Mouse (Mus musculus): ENCODE data around the gene Eml5. TPM values are rescaled to one million over a fixed set of nuclear protein-coding genes. Genes with fewer than 3 reads are reported as not detected.

Gene Eml5
- total RNA-seq, 1 experiment = 20.5 TPM

DNA sequence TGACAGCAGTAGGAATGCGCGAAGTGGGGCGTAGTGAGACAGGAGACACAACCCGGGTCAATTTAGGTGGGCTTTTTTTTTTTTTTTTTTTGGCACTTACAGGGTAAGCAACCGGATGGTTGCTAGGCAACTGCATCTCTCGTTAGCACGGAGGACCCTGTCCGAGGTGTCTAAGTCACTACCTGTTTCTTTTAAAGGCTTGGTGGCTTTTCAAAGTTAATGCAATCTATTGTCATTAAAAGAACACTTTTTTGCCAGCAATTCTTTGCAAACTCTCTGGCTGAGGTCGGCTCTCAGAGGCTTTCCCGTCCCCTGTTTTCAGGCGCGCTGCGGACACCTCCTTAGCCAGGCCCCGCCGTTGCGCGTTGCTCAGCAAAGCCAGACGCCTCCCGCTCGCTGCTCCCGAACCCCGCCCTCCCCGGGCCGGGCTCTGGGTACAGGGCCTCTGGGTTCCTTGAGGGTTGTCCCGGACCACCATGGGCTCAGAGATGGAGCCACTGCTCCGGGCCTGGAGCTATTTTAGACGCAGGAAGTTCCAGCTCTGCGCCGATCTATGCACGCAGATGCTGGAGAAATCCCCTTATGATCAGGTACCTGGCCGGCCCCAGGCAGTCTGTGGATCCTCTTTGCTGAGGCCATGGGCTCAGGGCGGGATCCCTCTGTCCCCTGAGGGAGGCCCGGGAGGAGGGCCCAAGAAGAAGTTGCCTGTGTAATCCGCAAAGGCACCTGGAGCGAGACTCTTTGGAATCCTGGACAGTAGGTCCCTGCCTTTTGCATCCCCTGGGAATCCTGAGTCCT is 19.1 kb upstream of the Eml5 start, which contains the start of gene Ttc8:
Gene Ttc8 (plus strand): TSS at position 381 of the 798 bp plus-strand sequence.
- Histone ChIP-seq H3K9me3 (ENCODE audit: control insufficient read depth, insufficient read depth, low read depth, low read length) (no peaks in the 10 kb centered on the region), H3K4me1 (ENCODE audit: control insufficient read depth in 2 of 2, insufficient read depth in 2 of 2, low read length in 2 of 2, poor library complexity in 1 of 2) (no peaks in the 10 kb centered on the region), H3K9ac (ENCODE audit: insufficient read depth, low read depth, low read length, poor library complexity, severe bottlenecking) (peak within 1 kb of the TSS; percentile 84), H3K27ac (ENCODE audit: insufficient read depth, low read depth, low read length, poor library complexity, severe bottlenecking) (no peak within 1 kb of the TSS), H3K4me3 (ENCODE audit: insufficient read depth in 1 of 2, low read depth in 1 of 2, low read length in 2 of 2, poor library complexity in 1 of 2, severe bottlenecking in 1 of 2) (peak within 1 kb of the TSS; percentile 38 to 81), H3K36me3 (ENCODE audit: control insufficient read depth, insufficient read depth, low read length, poor library complexity, severe bottlenecking) (no peaks in the 10 kb centered on the region)
- peak; percentile 83 for DNase-seq (ENCODE audit: low read depth, low spot score)
- TF ChIP-seq MAFK (IDR thresholded peaks at IDR 0.05; ENCODE audit: insufficient read depth, low read depth, low read length) (no peak), ZNF384 (IDR thresholded peaks at IDR 0.05; ENCODE audit: low read depth, low read length) (peak; percentile 77)
- in situ Hi-C loops (cut with MboI; ENCODE audit: low sequenced_read_pairs in 2 of 2, unreplicated experiment in 2 of 2) = no loop called here

DNA sequence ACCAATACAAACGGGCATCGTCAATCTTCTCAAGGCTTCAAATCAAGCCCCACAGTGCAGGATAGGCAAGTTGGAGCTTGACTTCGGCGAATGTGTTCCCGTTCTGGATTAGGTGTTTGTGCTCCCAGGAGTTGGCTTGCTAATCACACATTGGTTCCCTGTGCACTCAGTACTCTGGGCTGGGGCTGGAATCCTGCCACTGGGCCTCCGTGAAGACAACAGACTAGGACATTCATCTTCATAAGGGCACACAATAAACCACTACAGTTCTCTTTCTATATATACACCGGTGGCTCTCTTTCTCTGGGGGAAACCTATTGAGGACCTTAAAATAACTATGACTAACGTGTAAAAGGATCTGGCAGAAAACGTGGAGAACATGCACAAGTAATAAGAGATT is 8.8 kb upstream of the Eml5 start:
- Histone ChIP-seq H3K27ac (ENCODE audit: insufficient read depth, low read depth, low read length, poor library complexity, severe bottlenecking) (no peak overlapping the region), H3K4me1 (ENCODE audit: control insufficient read depth in 2 of 2, insufficient read depth in 2 of 2, low read length in 2 of 2, poor library complexity in 1 of 2) (no peaks in the 10 kb centered on the region), H3K9ac (ENCODE audit: insufficient read depth, low read depth, low read length, poor library complexity, severe bottlenecking) (no peak overlapping the region), H3K4me3 (ENCODE audit: insufficient read depth in 1 of 2, low read depth in 1 of 2, low read length in 2 of 2, poor library complexity in 1 of 2, severe bottlenecking in 1 of 2) (no peak overlapping the region), H3K9me3 (ENCODE audit: control insufficient read depth, insufficient read depth, low read depth, low read length) (no peaks in the 10 kb centered on the region), H3K36me3 (ENCODE audit: control insufficient read depth, insufficient read depth, low read length, poor library complexity, severe bottlenecking) (no peaks in the 10 kb centered on the region)
- DNase-seq (ENCODE audit: low read depth, low spot score) = no peak
- in situ Hi-C loops (cut with MboI; ENCODE audit: low sequenced_read_pairs in 2 of 2, unreplicated experiment in 2 of 2) = no loop called here
- TF ChIP-seq ZC3H11A (IDR thresholded peaks at IDR 0.05; ENCODE audit: borderline replicate concordance, low read depth, low read length) (no peak), CHD2 (IDR thresholded peaks at IDR 0.05; ENCODE audit: low read depth, low read length) (no peak), MAFK (IDR thresholded peaks at IDR 0.05; ENCODE audit: insufficient read depth, low read depth, low read length) (no peak), ZNF384 (IDR thresholded peaks at IDR 0.05; ENCODE audit: low read depth, low read length) (no peak), HCFC1 (IDR thresholded peaks at IDR 0.05; ENCODE audit: borderline replicate concordance, insufficient read depth, low read length) (no peak)

DNA sequence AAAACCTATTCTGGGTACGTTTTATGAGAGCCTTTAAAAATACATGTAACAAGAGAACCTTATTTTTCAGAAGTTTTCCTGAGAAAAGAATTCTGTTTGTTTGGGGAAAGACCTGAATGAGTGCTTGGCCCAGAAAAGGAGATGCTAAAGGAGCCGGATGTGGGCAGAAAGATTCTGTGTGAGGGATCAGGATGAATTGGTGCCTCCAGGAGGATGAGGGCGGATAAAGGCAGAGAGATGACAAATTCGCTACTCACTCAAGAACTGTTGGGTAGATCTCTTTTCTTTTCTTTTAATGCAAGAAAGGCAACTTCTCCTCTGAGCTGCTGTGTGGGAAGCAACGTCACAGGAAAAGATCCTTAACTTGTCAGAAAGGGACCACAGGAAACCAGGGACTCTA is 4.2 kb upstream of the Eml5 start:
- no peak overlapping the region for H3K27ac ChIP-seq (ENCODE audit: insufficient read depth, low read depth, low read length, poor library complexity, severe bottlenecking)
- H3K4me3 ChIP-seq (ENCODE audit: insufficient read depth in 1 of 2, low read depth in 1 of 2, low read length in 2 of 2, poor library complexity in 1 of 2, severe bottlenecking in 1 of 2) = no peak overlapping the region
- TF ChIP-seq CHD2 (IDR thresholded peaks at IDR 0.05; ENCODE audit: low read depth, low read length) (no peak), ZC3H11A (IDR thresholded peaks at IDR 0.05; ENCODE audit: borderline replicate concordance, low read depth, low read length) (no peak), ZNF384 (IDR thresholded peaks at IDR 0.05; ENCODE audit: low read depth, low read length) (no peak), MAFK (IDR thresholded peaks at IDR 0.05; ENCODE audit: insufficient read depth, low read depth, low read length) (no peak), HCFC1 (IDR thresholded peaks at IDR 0.05; ENCODE audit: borderline replicate concordance, insufficient read depth, low read length) (no peak)
- in situ Hi-C loops (cut with MboI; ENCODE audit: low sequenced_read_pairs in 2 of 2, unreplicated experiment in 2 of 2) = no loop called here
- H3K9ac ChIP-seq (ENCODE audit: insufficient read depth, low read depth, low read length, poor library complexity, severe bottlenecking) = no peak overlapping the region
- DNase-seq (ENCODE audit: low read depth, low spot score) = no peak
- no peaks in the 10 kb centered on the region for H3K9me3 ChIP-seq (ENCODE audit: control insufficient read depth, insufficient read depth, low read depth, low read length)
- no peaks in the 10 kb centered on the region for H3K4me1 ChIP-seq (ENCODE audit: control insufficient read depth in 2 of 2, insufficient read depth in 2 of 2, low read length in 2 of 2, poor library complexity in 1 of 2)
- H3K36me3 ChIP-seq (ENCODE audit: control insufficient read depth, insufficient read depth, low read length, poor library complexity, severe bottlenecking) = no peaks in the 10 kb centered on the region

DNA sequence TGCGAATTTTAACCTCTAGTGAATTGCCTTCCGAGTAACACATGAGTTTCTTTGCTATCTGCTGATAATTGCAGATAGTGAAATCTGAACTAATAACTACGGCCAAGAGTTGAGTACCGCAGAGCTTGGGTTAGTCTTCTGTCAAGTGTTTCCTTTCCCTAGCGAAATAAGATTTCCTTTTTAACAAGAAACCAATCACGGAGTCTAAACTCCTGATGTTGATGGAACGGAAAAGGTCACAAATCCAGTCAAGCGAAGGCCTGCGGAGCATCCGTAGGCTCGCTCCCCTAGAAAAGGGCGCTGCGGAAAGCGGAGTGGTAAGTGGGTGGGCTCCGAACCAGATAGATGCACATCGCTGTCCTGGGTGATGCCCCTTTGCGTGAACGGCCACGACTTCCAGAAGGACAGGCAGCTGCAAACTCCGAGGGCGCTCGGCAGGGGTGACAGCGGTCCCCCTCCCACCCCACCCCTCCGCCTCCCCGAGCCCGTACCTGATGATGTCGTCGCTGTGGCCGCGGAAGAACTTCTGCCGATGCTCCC is 873 bp downstream of the Eml5 start:
- TF ChIP-seq HCFC1 (IDR thresholded peaks at IDR 0.05; ENCODE audit: borderline replicate concordance, insufficient read depth, low read length) = no peak
- no peak for TF ChIP-seq MAFK (IDR thresholded peaks at IDR 0.05; ENCODE audit: insufficient read depth, low read depth, low read length)
- TF ChIP-seq ZNF384 (IDR thresholded peaks at IDR 0.05; ENCODE audit: low read depth, low read length) = no peak
- TF ChIP-seq CHD2 (IDR thresholded peaks at IDR 0.05; ENCODE audit: low read depth, low read length) = no peak
- peak; percentile 19 for DNase-seq (ENCODE audit: low read depth, low spot score)

More for the DNA sequence above, 873 bp downstream of the Eml5 start:
- H3K9me3 ChIP-seq (ENCODE audit: control insufficient read depth, insufficient read depth, low read depth, low read length) = no peaks in the 10 kb centered on the region
- H3K27ac ChIP-seq (ENCODE audit: insufficient read depth, low read depth, low read length, poor library complexity, severe bottlenecking) = no peak overlapping the region
- peak overlapping the region; percentile 85 for H3K9ac ChIP-seq (ENCODE audit: insufficient read depth, low read depth, low read length, poor library complexity, severe bottlenecking)
- no peaks in the 10 kb centered on the region for H3K4me1 ChIP-seq (ENCODE audit: control insufficient read depth in 2 of 2, insufficient read depth in 2 of 2, low read length in 2 of 2, poor library complexity in 1 of 2)
- in situ Hi-C loops (cut with MboI; ENCODE audit: low sequenced_read_pairs in 2 of 2, unreplicated experiment in 2 of 2) = no loop called here
- H3K4me3 ChIP-seq (ENCODE audit: insufficient read depth in 1 of 2, low read depth in 1 of 2, low read length in 2 of 2, poor library complexity in 1 of 2, severe bottlenecking in 1 of 2) = peak overlapping the region; percentile 89 to 94
- no peaks in the 10 kb centered on the region for H3K36me3 ChIP-seq (ENCODE audit: control insufficient read depth, insufficient read depth, low read length, poor library complexity, severe bottlenecking)

All from ES-E14 (cell line).